ENCODE assay signal across 9 mouse cellular contexts in genomic region chr11:117790286-117790685, GRCm38 (mm10). TPM values are rescaled to one million over a fixed set of nuclear protein-coding genes. Genes with fewer than 3 reads are reported as not detected.
DNase-seq lines count a peak whose midpoint lies in the region; ATAC-seq and TF ChIP-seq lines count a peak whose summit lies in the region.
"Had no signal": no experiment of that assay in that cellular context is flagged by ENCODE, and none has a peak within 500 bp of the region (broad histone marks: within the 10 kb centered on the region; RNA-seq: fewer than 3 reads in every experiment).

No protein-coding gene starts in this region.

- no peak for TF ChIP-seq POLR2A in bone marrow macrophage, adult 2 months (IDR thresholded peaks at IDR 0.05; ENCODE audit: borderline replicate concordance, low read depth, low read length)

- intact Hi-C loops in gastrocnemius, adult 2 months (cut with DNase I) = loop anchor here (1.0 kb wide), 1 partner anchor 34 kb away; no protein-coding TSS in a partner anchor

- H3K9ac ChIP-seq in hindbrain, embryonic 16.5 days (ENCODE audit: low read depth, low read length) = no peak overlapping the region

- H3K4me3 ChIP-seq in bone marrow macrophage, adult 2 months (ENCODE audit: insufficient read depth, low read length) = no peak overlapping the region
- H3K4me3 ChIP-seq in gastrocnemius, adult 2 months = peak overlapping the region; percentile 57
- no peak overlapping the region for H3K4me3 ChIP-seq in hindbrain, embryonic 16.5 days (ENCODE audit: low read length)
- H3K4me3 ChIP-seq in limb, embryonic 10.5 days = peak overlapping the region; percentile 30

- peak overlapping the region; percentile 30 for H3K4me2 ChIP-seq in hindbrain, embryonic 16.5 days (ENCODE audit: low read length)

- no peaks in the 10 kb centered on the region for H3K36me3 ChIP-seq in hindbrain, embryonic 16.5 days (ENCODE audit: control insufficient read depth, insufficient read depth, low read length)
- H3K36me3 ChIP-seq in limb, embryonic 10.5 days = no peaks in the 10 kb centered on the region
- H3K36me3 ChIP-seq in splenic B cell, adult 2 months (ENCODE audit: control insufficient read depth, insufficient read depth, low read length, poor library complexity, severe bottlenecking) = peaks cover 16% of the 10 kb centered on the region

- peaks cover 10% of the 10 kb centered on the region; the same call in 1 of the 2 replicates for H3K27me3 ChIP-seq in hindbrain, embryonic 16.5 days (replicated peaks; ENCODE audit: control insufficient read depth, insufficient read depth, low read length)
- H3K27me3 ChIP-seq in limb, embryonic 10.5 days (ENCODE audit: low read depth, poor library complexity, severe bottlenecking) = peaks cover 30% of the 10 kb centered on the region
- H3K27me3 ChIP-seq in splenic B cell, adult 2 months (ENCODE audit: control insufficient read depth, insufficient read depth, low read length, poor library complexity, severe bottlenecking) = no peaks in the 10 kb centered on the region

- ATAC-seq in hindbrain, embryonic 16.5 days = peak; percentile 27; the same call in 1 of the 2 replicates

- WGBS in hindbrain, embryonic 16.5 days = 6% methylated on average over 13 of the region's 14 CpGs
- WGBS in limb, embryonic 10.5 days = 7% methylated on average over 14 of the region's 14 CpGs

- H3K27ac ChIP-seq in bone marrow macrophage, adult 2 months (ENCODE audit: insufficient read depth, low read depth, low read length) = no peak overlapping the region
- H3K27ac ChIP-seq in gastrocnemius, adult 2 months = no peak overlapping the region
- no peak overlapping the region for H3K27ac ChIP-seq in hindbrain, embryonic 16.5 days (ENCODE audit: low read depth, low read length)
- H3K27ac ChIP-seq in limb, embryonic 10.5 days = peak overlapping the region; percentile 17; the same call in 1 of the 2 replicates
- H3K27ac ChIP-seq: macrophage had no signal

- H3K9me3 ChIP-seq in hindbrain, embryonic 16.5 days (ENCODE audit: control insufficient read depth, low read length) = no peaks in the 10 kb centered on the region
- H3K9me3 ChIP-seq in limb, embryonic 10.5 days (replicated peaks) = no peaks in the 10 kb centered on the region

- TF ChIP-seq CTCF in bone marrow macrophage, adult 2 months (IDR thresholded peaks at IDR 0.05; ENCODE audit: low read depth, low read length) = peak; percentile 55; the same call in 1 of the 2 replicates
- TF ChIP-seq CTCF in gastrocnemius, adult 2 months (IDR thresholded peaks at IDR 0.05) = peak; percentile 97

- H3K4me1 ChIP-seq in bone marrow macrophage, adult 2 months (ENCODE audit: control insufficient read depth, insufficient read depth, low read length) = peaks cover 3% of the 10 kb centered on the region; the same call in 1 of the 2 replicates
- no peaks in the 10 kb centered on the region for H3K4me1 ChIP-seq in hindbrain, embryonic 16.5 days (ENCODE audit: control insufficient read depth, insufficient read depth, low read depth, low read length)
- H3K4me1 ChIP-seq in limb, embryonic 10.5 days = peaks cover 43% of the 10 kb centered on the region

- DNase-seq in cerebellum, adult 9-10 months = peak; percentile 45
- DNase-seq in cerebellum, adult 11-12 months = no peak
- peak; percentile 86 for DNase-seq in gastrocnemius, adult 2 months
- DNase-seq in limb, embryonic 10.5 days (ENCODE audit: low spot score) = peak; percentile 82
- DNase-seq in mesoderm, embryonic 11.5 days (ENCODE audit: low read depth, low spot score) = peak; percentile 71
- peak; percentile 83 for DNase-seq in splenic B cell, adult 2 months (ENCODE audit: low read depth, low spot score)

RNA-seq across cellular contexts. Expression of gene 6030468B19Rik, which starts 7.2 kb away (rescaled TPM):
- not detected in 2 replicates for polyA plus RNA-seq in bone marrow macrophage, adult 2 months (2012; ENCODE audit: insufficient read depth, insufficient read length, missing spikeins)
- total RNA-seq in gastrocnemius, adult 2 months (2021) = not detected
- not detected in 2 replicates for polyA plus RNA-seq in hindbrain, embryonic 16.5 days (2015; fragmentation: Nextera tagmentation; extraction: Ambion mirVana)
- polyA plus RNA-seq in limb, embryonic 10.5 days (2016; fragmentation: Nextera tagmentation; extraction: Ambion mirVana) = 1.6 and 2.3 TPM in 2 replicates
- polyA plus RNA-seq: macrophage had no signal

RNA-seq across cellular contexts. Expression of gene Tmc6, which starts 8.3 kb away (rescaled TPM):
- 16.7 and 36.7 TPM in 2 replicates for polyA plus RNA-seq in bone marrow macrophage, adult 2 months (2012; ENCODE audit: insufficient read depth, insufficient read length, missing spikeins)
- total RNA-seq in gastrocnemius, adult 2 months (2021) = 1 to 10 TPM; 4.3 to 4.5 TPM
- 6.4 and 6.6 TPM in 2 replicates for polyA plus RNA-seq in hindbrain, embryonic 16.5 days (2015; fragmentation: Nextera tagmentation; extraction: Ambion mirVana)
- 25.1 and 28.2 TPM in 2 replicates for polyA plus RNA-seq in limb, embryonic 10.5 days (2016; fragmentation: Nextera tagmentation; extraction: Ambion mirVana)

RNA-seq across cellular contexts. Expression of gene Tmc8, which starts 8.4 kb away (rescaled TPM):
- polyA plus RNA-seq in bone marrow macrophage, adult 2 months (2012; ENCODE audit: insufficient read depth, insufficient read length, missing spikeins) = 2.1 and 2.7 TPM in 2 replicates
- total RNA-seq in gastrocnemius, adult 2 months (2021) = 1 to 10 TPM; 1.0 TPM
- polyA plus RNA-seq in hindbrain, embryonic 16.5 days (2015; fragmentation: Nextera tagmentation; extraction: Ambion mirVana) = 0.76 and 1.0 TPM in 2 replicates
- 1.4 and 1.5 TPM in 2 replicates for polyA plus RNA-seq in limb, embryonic 10.5 days (2016; fragmentation: Nextera tagmentation; extraction: Ambion mirVana)

RNA-seq across cellular contexts. Expression of gene Gm20708, which starts 19.2 kb away (rescaled TPM):
- polyA plus RNA-seq in bone marrow macrophage, adult 2 months (2012; ENCODE audit: insufficient read depth, insufficient read length, missing spikeins) = 4.0 and 5.0 TPM in 2 replicates
- 1 to 10 TPM in 1 of 2 experiments, under 1 TPM in 1; 0.86 to 1.6 TPM for total RNA-seq in gastrocnemius, adult 2 months (2021)
- 1.1 and 1.8 TPM in 2 replicates for polyA plus RNA-seq in hindbrain, embryonic 16.5 days (2015; fragmentation: Nextera tagmentation; extraction: Ambion mirVana)
- 0.23 and 0.58 TPM in 2 replicates for polyA plus RNA-seq in limb, embryonic 10.5 days (2016; fragmentation: Nextera tagmentation; extraction: Ambion mirVana)

RNA-seq across cellular contexts. Expression of gene Syngr2, which starts 19.2 kb away (rescaled TPM):
- 183 and 189 TPM in 2 replicates for polyA plus RNA-seq in bone marrow macrophage, adult 2 months (2012; ENCODE audit: insufficient read depth, insufficient read length, missing spikeins)
- 100 to 1,000 TPM; 169 to 173 TPM for total RNA-seq in gastrocnemius, adult 2 months (2021)
- 17.4 and 20.9 TPM in 2 replicates for polyA plus RNA-seq in hindbrain, embryonic 16.5 days (2015; fragmentation: Nextera tagmentation; extraction: Ambion mirVana)
- polyA plus RNA-seq in limb, embryonic 10.5 days (2016; fragmentation: Nextera tagmentation; extraction: Ambion mirVana) = 24.4 and 31.3 TPM in 2 replicates

Comparison
In these comparisons a context has a peak if more than half of its experiments do, and no peak if none do; other contexts are left out.
1. H3K4me3 ChIP-seq: peak in gastrocnemius, adult 2 months (single experiment) and limb, embryonic 10.5 days (single experiment); none in bone marrow macrophage, adult 2 months (single experiment) and hindbrain, embryonic 16.5 days (single experiment).